Mouse (Mus musculus): ENCODE measurements at regions not wholly inside any gene's neighbourhood (a gene's known extent, or its start where the extent isn't known, plus 50 kb on each side); places are given as distances from the start of the nearest gene placed in this dataset.

GRCm38 (mm10) chr14:105664671-105665198 is 231.9 kb downstream of the Spry2 start:
- TF ChIP-seq CTCF (conservative IDR thresholded peaks at IDR 0.05; ENCODE audit: low read length): no peak
- no peak for TF ChIP-seq POU5F1 (IDR thresholded peaks at IDR 0.05; ENCODE audit: borderline replicate concordance, low read length)
- no peak for TF ChIP-seq NANOG (IDR thresholded peaks at IDR 0.05; ENCODE audit: borderline replicate concordance, low read length)
